Mouse (Mus musculus): Measurements from ENCODE around the gene Cbx8. TPM values are rescaled to one million over a fixed set of nuclear protein-coding genes. Genes with fewer than 3 reads are reported as not detected.

Cbx8 gene
- total RNA-seq, 4 experiments from 2014 or later, result 15.3 to 24.0 (median 16.5) TPM

- DNase-seq, result peak; percentile 22
These were observed 38.1 kb upstream of the Cbx8 start for GRCm38 (mm10) chr11:119078691-119079444.

DNA sequence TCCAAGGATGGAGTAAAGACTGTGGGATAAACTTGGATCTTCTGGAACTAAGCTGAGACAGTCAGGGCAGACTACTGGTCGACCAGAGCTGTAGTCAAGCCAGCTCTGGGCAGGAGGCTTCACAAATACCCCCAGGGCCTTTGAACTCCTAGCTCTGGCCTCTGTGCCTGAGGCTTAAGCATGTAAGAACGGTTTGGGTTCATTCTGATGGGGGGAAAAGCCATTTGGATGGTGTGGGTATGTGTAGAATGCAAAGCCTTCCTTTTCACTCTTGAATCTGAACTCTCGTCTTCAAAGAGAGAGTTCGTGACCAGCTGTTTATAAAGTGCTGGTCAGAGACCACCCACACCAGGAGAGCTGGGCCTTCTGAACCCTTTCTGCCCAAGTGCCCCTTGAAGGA lies 37.0 kb upstream of the Cbx8 start:
- no peak for DNase-seq

DNA sequence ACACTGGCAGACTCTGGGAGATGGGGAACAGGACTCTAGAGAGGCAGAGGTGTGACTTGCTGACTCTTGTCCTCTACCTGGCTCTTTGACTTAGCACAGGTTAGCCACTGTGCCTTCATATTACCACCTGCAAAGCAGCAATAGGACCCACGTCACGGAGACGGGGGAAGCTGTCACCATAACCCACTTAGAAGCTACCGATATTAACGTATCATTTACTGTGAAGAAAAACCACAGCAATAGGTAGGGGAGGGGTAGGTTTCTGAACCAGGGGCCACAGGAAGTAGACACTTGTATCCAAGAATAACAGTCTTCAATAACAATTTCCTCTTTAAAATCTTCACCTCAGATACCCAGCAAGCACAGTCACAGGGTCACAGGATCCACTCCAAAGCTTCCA lies 35.0 kb upstream of the Cbx8 start:
- DNase-seq, result no peak

- no peak for DNase-seq
These were observed 33.2 kb upstream of the Cbx8 start for GRCm38 (mm10) chr11:119073876-119074433.

DNA sequence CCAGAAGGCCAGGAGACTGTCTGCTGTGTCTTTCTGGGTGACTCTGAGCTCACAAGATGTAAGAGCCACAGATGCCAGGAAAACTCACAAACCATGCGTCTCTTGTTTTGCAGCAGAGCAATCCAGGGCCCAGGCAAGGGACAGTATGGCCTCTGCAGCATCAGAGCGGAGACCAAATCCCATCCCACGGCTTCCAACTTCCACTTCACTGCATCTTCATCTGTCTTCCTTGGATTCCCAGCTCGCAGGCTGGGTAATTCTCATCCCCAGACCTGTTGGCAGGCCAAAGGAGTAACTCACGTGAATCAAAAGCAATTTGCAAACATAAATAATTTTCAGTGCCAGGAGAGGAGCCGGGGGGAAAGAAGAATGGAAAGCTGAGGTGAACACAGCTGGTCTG lies 32.2 kb upstream of the Cbx8 start:
- DNase-seq, result no peak

DNA sequence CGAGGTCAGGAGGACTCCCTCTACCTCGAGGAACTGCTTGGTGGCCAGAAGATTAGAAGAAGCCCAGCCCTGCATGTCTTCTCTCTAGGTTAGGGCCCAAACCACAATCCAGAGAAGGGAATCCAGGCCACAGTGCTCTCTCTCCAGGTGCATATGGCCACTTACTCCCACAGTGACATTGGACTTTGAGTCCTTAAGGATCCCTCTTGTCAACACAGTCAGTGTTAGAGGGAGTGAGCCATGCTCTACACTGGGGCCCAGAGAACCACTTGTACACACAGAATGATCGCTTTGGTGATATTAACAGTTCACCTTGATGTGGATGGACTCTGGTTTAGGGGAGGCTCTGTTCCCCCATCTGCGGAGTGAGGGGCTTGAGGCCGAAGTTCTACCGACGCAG lies 31.5 kb upstream of the Cbx8 start:
- DNase-seq, result no peak

- no peak for DNase-seq
These were observed 26.1 kb upstream of the Cbx8 start for GRCm38 (mm10) chr11:119066841-119067240.

- DNase-seq, result no peak
These were observed 18.5 kb upstream of the Cbx8 start for GRCm38 (mm10) chr11:119059256-119059655.

DNA sequence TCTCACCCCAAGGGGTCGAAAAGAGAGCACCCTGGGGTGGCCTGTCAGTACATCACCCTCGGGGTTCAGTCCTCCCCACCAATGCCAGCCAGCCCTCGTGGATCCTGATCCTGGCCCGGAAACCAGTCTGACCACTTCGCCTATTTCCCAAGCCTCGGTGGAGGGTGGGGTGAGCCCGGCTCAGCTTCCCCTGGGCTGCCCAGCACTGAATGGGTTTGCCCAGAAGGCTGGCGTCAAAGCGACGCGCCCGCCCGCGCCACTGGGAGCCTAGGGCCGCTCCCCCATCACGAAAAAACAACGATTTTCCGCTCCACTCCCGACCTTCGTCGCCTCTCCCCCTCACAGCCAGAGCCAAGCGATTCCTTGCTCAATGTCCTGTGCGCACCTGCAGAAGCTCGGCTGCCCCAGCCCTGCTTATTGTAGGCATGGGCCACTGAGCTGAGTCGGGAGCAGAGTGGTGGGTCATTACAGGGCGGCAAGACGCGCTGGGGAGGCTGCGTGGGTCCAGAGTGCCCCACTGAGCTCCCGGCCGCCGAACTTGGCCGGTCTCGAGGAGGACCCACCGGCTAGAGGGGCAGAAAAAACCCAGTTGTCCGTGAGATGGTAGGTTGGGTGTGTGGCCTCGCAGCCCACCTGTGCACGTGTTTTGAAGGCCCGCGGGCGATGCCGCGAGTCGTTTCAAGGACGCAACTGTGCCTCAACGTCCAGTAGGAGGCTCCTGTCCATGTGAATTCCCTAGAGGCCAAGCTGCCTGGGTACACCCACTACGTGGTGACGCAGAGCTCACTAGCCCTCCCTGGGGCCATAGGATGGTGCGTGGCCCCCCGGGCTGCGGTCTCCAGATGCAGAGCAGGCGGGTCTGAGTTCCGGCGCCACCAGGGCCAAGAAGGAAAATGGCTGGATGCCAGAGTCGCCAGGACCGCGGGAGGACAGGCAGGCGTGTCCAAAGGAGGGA lies 17.5 kb upstream of the Cbx8 start:
- no peak for DNase-seq

DNA sequence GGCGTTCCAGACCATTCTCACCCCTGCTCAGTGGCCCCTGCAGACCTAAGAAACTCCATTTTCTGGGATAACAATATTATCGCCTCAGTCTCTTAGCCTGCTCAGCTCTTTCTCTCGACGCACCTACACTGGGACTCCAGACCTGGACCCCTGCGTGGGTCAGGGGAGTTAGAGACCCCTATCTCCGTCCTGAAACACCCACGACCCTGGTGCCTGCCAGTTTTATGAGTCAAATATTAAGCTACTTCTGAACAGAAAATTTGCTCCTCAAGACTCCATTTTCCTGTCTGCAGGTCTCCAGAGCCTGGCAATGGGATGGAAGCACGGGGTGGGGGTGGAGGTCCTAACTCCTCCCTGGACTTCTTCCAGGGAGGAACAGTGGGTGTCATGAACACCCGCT lies 16.5 kb upstream of the Cbx8 start:
- no peak for DNase-seq

- DNase-seq, result no peak
These were observed 15.8 kb upstream of the Cbx8 start for GRCm38 (mm10) chr11:119056301-119057211.

DNA sequence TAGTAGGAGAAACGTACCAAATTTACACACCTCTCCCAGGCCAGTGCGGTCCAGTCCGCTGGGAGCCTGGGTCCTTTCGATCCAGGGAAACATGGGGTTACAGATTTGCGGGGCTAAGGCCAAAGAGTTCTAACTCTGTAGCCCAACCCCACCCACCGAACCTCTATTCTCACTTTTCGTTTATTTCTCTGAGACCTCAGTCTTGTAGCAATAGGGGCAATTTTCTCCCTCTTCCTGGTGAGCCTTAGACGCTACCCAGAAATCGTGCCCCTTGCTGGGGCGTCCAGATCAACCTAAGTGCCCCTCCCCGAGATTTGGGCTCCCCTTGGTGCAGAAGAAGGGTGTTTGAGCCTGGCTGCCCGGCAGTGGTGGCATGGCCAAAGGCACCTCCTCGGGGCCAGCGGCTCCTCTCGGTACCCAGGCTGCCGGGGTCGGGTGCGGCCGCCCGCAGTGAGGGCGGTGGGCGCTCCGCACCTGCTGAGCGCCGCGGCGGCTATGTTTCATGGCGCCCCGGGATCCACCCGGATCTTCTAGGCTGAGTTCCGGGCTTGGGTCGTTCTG lies 14.9 kb upstream of the Cbx8 start:
- DNase-seq, result no peak

DNA sequence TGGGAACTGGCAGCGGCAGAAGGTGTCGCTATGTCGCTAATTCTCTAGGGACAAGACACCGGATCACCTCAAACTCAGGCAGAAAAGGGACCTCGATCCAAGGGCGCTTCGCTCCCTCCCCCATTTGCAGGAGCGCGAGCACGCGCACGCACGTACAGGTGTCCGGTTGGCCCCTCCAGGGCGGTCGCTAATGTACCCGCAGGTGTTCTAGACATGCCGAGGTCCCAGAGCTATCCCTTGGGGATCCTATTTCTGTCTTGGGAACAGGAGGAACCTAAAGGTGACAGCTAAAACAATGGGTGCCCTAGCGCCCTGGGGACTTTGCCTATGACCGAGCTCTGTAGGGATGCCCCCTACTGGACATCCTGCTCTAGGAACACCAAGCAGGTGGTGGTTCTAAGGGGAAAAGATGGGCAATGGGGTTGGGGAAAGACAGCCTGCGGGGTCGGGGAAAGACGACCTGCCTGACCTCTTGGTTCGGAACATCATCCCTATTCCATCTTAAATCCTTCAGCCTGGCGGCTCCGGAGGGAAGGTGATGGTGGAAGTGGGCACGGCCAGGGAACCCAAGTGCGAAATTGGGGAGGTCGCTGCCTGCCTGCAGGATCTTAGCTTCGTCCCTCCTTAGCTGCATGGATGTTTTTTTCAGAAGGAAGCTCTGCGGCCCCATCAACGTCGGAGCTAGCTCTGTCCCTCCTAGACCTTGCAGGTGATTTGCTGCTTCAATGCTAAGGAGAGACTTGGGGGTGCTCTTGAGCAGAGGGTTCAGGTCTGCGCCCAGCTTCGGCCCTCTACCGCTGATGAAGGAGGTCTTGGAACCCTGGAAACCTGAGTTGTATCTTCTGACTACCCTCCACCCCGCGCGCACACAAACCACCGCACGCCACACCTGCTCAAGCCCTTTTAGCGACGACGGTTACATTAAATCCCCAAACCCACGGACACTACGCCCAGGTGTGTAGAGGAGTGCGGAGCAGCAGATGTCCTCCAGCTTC lies 13.9 kb upstream of the Cbx8 start:
- DNase-seq, result no peak

DNA sequence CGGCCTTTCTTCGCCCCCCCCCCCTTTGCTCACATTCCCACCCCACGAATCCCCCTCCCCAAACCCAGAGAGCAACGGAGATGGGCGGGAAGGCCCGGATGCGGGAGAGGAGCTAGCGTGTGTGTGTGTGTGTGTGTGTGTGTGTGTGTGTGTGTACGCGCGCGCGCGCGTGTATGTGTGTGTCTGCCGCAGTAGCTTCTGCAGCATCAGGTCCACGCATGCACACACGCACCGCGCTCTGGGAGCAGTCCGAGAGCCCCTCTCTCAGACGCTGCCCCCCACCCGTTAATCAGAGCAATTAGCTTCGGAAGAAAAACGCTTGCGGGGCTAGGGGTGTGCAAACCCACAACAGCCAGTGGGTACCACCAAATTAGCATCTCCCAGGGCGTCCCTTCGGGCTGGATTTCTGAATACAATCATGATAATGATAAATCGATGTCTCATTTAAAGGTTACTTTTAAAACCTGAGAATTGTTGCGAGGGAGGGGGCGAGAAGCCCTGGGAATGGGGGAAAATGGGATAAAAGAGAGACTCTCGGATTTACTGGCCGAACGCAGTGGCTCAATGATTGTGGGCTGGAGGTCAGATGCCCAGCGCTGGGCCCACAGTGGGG lies 13.1 kb upstream of the Cbx8 start:
- no peak for DNase-seq

GRCm38 (mm10) chr11:119053257-119053670 lies 12.5 kb upstream of the Cbx8 start:
- peak; percentile 57 for DNase-seq

- no peak for DNase-seq
These were observed 12.0 kb upstream of the Cbx8 start for GRCm38 (mm10) chr11:119052661-119053256.

DNA sequence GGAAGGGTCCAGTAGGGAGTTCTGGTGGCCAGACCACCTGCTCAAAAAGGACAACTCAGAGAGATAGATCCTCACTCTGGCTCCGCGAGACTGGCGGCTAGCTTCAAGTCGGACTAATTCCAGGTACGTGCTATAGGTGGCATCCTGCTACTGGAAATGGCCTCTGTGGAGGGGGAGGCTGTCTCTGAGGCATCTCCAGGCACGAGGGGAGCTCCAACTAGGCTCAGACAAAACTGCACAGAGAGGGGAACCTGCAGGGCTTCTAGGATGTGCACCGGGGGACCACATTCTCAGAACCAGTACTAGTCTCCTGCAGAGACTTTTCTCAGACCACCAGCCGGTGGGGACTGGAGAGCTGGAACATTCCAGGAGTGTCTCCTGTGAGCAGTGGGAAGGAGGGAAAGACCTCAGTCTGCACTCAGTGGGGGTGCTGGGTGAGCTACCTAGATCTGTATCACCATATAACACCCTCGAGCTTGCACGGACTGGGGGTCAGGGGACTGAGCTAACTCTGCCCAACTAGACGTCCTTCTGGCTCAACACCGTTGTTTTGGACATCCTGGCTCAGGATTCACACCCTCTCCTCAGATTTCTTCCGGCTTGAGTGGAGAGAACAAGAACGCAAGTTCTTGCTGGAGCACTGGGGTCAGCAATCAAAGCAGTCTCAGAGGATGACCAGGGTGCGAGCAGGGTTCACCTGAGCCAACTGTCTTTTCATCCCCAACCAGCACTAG lies 11.3 kb upstream of the Cbx8 start:
- DNase-seq, result no peak

- no peak for DNase-seq
These were observed 10.7 kb upstream of the Cbx8 start for GRCm38 (mm10) chr11:119051426-119051825.

DNA sequence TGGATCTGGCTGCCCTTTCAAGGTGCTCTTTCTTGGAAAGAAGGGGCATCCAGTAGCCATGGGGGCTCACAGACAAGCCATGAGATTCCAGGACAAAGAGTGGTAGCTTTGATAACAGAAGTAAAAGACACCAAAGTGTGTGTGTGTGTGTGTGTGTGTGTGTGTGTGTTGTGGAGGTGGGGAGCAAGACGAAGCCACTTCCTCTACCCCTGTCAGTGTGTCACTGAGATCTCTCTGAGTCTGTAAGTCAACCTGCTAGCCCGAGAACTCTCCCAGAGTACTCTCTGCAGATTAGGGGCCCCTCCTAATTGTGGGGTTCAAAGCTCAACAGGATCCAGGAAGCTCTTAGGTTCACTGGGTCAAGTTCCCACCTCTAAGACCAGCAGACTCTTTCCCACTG lies 9.6 kb upstream of the Cbx8 start:
- DNase-seq, result no peak

All from adrenal gland, adult 8-10 months (tissue).